Mouse (Mus musculus): Measurements from ENCODE around the gene Ssbp3.

Gene Ssbp3

DNA sequence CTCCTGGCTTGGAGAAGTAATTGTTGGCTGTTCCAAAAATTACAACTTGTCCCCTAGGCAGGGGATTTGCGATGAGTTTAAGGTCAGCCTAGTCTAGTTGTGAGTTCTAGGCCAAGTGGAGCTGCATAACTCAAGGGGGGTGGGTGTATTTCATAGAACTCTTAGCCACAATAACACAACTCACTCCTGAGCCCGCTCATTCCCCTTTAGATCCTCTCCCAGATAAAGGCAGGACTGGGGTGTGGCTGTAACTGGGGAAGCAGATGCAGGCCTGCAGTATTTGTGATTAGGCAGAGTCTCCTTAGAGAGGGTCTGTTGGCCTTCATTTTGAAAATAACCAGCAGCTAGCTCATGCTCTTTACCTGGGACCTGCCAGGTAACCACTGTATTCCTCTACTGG, 97.7 kb downstream of the Ssbp3 start:
- DNase-seq (ENCODE audit: extremely low read depth, low read depth): peak; percentile 55

DNA sequence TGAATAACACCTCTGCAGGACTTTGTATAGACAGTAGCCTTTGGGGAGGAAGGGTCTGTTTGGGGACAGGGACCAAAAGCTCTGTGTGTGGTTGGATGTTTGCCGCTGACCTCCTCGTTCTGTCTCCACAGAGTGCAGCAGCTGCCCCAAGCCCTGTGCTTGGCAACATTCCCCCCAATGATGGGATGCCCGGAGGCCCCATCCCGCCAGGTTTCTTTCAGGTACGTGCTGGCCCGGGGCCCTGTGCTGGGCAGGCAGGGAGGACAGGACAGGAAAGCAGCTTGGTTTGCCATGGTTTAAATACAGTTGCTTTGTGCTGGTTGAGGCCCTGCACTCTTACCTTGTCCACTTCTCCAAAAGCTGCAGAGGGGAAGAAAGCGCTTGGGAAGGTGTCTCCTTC, 99.0 kb downstream of the Ssbp3 start:
- DNase-seq (ENCODE audit: extremely low read depth, low read depth): no peak

DNA sequence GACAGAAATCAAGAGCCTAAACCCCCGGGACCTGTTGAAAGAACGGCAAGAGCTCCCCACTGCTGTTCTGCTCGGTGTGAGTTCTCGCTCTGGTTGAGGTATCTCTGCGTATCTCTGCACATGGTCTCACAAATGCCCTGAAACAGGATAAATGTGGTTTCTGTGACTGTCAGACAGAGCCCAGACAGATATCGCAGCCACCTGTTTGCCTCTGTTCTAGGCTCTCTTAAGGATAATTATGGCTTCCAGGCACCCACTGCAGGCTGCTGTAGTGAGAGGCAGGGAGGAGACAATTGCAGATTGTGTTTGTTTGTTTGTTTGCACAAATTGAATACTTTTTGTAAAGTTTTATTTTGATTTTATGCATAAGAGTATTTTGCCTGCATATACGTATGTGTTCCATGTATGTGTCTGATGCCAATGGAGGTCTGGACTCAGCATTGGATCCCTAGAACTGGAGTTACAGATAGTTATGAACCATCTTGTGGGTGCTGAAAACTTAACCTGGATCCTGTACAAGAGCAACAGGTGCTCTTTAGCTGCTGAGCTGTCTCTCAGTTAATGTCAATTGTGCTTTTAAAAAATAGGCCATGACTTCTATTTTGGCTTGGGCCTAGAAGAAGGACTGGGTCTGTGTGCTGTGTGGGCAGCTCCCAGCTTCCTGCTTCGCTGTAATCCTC, 101.0 kb downstream of the Ssbp3 start:
- DNase-seq (ENCODE audit: extremely low read depth, low read depth): no peak

DNA sequence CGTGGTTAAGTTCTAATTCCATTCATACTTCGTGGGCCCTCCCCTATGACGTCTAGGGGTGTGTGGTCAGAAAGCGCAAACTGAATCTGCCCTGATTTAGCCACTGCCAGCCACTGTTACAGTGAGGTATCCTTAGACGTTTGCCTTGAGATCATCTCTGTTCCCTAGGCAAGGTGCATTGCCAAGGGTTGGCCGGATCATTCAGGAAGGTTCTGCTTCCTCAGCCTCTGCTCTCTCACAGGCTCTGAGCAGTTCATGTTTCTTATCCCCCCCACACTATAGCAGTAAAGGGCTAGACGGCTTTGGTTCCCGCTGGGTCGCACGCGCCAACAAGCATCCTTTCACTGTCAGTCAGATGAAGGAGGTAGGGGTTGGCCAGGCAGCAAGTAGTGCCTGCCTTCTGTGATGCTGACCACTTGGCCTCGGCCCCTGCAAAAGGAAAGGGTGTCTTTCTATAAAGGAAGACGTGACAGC, 101.5 kb downstream of the Ssbp3 start:
- DNase-seq (ENCODE audit: extremely low read depth, low read depth): no peak

GRCm38 (mm10) chr4:107012574-107012973, 102.1 kb downstream of the Ssbp3 start:
- no peak for DNase-seq (ENCODE audit: extremely low read depth, low read depth)

GRCm38 (mm10) chr4:107013119-107013816, 102.8 kb downstream of the Ssbp3 start:
- DNase-seq (ENCODE audit: extremely low read depth, low read depth): no peak

GRCm38 (mm10) chr4:107013817-107014260, 103.3 kb downstream of the Ssbp3 start:
- DNase-seq (ENCODE audit: extremely low read depth, low read depth): no peak

DNA sequence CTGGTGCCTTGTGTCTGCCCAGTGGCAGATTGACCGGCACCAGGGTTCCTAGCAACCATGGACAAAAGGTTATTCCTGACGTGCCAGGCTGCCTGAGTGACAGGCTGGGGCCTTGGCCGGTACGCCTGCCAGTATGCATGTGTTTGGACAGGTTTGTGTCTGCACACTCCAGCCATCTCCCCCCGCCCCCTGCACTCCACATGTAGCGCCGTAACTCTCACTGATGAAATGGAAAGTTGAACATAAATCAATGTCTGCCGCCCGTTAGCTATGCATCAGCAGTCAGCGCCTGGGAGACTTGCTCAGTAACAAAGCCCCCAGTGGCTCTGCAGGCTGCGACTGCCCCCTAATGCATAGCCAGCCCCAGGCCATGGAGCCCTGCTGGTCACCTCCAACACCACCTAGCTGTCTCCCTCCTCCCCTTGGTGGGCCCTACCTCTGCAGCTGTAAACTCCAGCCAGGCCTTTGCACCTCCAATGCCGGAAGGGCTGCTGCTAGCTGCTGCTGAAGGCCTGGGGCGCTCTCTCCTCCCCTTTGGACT, 105.5 kb downstream of the Ssbp3 start:
- DNase-seq (ENCODE audit: extremely low read depth, low read depth): no peak

GRCm38 (mm10) chr4:107017257-107017656, 106.8 kb downstream of the Ssbp3 start:
- no peak for DNase-seq (ENCODE audit: extremely low read depth, low read depth)

GRCm38 (mm10) chr4:107018521-107018920, 108.0 kb downstream of the Ssbp3 start:
- no peak for DNase-seq (ENCODE audit: extremely low read depth, low read depth)

DNA sequence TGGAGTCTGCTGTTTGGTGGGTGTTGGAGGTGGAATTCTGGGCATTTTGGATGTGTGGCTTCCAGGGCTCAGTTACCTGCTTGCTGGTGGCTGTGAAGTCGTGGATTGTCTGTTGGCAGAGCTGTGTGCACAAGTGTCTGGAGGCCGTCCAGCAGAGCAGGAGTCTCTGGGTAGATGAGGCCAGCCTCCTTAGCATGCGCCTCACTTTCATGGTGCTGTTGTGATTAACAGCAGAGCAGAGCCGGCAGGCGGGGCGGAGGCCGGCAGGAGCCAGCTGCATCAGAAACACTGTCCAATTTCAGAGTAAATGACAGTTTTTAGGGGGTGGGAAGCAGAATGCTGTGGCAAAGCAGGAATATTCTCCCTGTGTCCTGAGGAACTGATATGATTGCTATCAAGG, 108.5 kb downstream of the Ssbp3 start:
- DNase-seq (ENCODE audit: extremely low read depth, low read depth): no peak

GRCm38 (mm10) chr4:107020287-107021000, 109.9 kb downstream of the Ssbp3 start:
- DNase-seq (ENCODE audit: extremely low read depth, low read depth): no peak

GRCm38 (mm10) chr4:107021464-107021863, 111.0 kb downstream of the Ssbp3 start:
- no peak for DNase-seq (ENCODE audit: extremely low read depth, low read depth)

- DNase-seq (ENCODE audit: extremely low read depth, low read depth): no peak
Observed at GRCm38 (mm10) chr4:107024899-107025298, 114.4 kb downstream of the Ssbp3 start.

GRCm38 (mm10) chr4:107025369-107025768, 114.9 kb downstream of the Ssbp3 start:
- DNase-seq (ENCODE audit: extremely low read depth, low read depth): no peak

DNA sequence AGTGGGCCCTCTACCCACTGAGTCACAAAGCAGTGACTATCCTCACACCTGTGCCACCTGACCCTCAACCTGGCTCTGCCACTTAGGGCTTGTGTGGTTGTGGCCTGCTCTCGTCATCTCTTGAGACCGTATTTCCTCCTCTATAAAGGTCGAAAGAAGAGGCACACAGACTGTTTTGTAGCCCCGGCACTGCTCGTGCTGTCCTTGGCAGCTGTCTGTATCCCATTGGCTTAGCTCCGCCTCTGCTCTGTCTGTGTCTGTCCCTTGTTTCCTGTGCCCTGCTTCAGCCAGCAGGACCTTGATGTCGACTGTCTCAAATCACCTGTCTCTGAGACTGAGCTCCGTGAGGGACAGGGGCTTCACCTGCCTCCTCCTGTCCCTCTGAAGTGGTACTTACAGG, 116.0 kb downstream of the Ssbp3 start:
- no peak for DNase-seq (ENCODE audit: extremely low read depth, low read depth)

DNA sequence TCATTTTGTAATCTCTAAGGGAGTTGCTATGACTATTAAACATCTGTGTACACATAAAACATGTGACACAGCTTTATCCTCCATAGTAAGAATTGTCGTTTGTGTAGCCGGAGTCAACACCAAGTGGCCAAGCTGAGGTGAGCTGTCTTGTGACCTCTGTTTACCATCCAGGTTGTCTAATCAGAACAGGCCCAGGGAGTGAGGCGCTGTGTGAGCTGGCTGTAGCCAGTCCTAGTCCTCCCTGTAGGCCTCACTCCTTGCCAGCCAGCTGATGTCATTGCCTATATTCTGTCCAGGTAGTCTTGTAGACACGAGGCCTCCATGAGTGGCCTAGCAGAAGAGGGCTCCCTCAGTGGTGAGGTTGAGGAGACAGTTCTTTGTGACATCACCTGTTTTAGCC, 125.2 kb downstream of the Ssbp3 start:
- no peak for DNase-seq (ENCODE audit: extremely low read depth, low read depth)

DNA sequence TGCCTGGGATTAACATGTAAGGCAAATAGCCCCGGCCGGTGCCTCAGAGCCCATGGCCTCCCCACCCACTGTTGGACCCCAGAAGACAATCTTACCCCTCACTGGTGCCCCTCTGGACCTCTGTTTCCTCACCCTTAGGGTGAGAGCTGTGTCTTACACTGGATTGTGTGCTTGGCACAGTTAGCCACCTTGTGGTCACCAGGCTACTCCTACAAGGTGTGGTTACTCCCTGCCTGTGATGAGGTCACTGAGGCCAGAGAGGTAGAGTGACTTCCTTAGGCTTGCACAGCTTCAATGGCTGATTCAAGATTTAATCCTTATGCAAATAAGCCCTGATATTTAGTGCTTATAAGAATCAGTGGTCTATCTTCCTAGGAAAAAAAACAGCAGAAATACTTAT, 126.5 kb downstream of the Ssbp3 start:
- DNase-seq (ENCODE audit: extremely low read depth, low read depth): no peak

DNA sequence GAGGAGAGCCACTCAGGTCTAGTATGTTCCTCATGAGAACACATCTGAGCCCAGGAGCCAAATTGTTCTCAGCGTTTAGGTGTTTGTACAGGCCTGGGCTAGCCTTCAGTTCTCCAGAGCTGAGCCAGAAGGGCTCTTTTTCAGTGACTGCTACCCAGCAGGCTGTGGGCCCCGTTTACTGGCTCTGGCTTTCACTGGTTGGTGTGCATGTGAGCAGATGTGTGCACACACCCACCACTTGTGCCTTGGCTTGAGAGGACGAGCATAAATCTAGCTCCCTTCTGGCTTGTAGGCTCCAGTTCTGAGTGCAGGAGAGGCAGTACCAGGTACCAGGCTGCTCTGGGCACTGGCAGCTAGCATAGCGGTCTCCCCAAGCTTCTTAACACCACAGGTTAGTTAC, 127.8 kb downstream of the Ssbp3 start:
- no peak for DNase-seq (ENCODE audit: extremely low read depth, low read depth)

- DNase-seq (ENCODE audit: extremely low read depth, low read depth): no peak
Observed at GRCm38 (mm10) chr4:107039270-107039669, 128.8 kb downstream of the Ssbp3 start.

DNA sequence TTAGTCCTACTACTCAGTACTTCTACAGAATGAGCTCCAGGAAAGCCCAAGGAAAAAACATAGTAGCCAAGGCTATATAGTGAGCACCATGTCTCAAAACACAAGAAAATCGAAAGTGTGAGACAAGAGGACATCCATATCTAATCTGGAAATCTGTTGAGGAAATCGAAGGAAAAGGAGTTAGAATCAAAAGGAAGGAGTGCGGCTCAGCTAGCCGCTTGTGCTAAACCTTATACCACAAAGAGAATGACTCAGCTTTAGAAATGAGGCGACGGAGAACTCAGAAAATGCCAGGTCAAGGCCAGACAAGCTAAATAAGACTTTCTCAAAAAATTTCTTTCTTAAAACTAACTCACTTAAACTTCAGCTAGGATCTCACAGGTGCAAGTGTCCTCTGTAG, 131.8 kb downstream of the Ssbp3 start:
- DNase-seq (ENCODE audit: extremely low read depth, low read depth): no peak

- DNase-seq (ENCODE audit: extremely low read depth, low read depth): no peak
Observed at GRCm38 (mm10) chr4:107045188-107045587, 134.7 kb downstream of the Ssbp3 start.

Measured in MEL-GATA-1-ER (cell line).